Mouse (Mus musculus) CD4-positive helper T cell, adult 2 months (primary cell): ENCODE data around the gene Arsg.

Experiments used
- DNase-seq: peaks from one replicate; pipeline ENCODE4 v3.0.0-alpha.2; 2012; ENCODE audit warnings: low read depth, missing footprints, low spot score

Gene Arsg

GRCm38 (mm10) chr11:109473171-109474085 is at the start of gene Arsg, which contains the start of gene Slc16a6:
TSS of gene Arsg (plus strand) at chr11:109473374.
TSS of gene Slc16a6 (minus strand) at chr11:109473598.
- DNase-seq = peak; percentile 95

GRCm38 (mm10) chr11:109425392-109426271 is 47.5 kb upstream of the Arsg start, which contains the start of gene Amz2:
TSS of gene Amz2 (plus strand) at chr11:109425946.
- DNase-seq = peak; percentile 99

DNA sequence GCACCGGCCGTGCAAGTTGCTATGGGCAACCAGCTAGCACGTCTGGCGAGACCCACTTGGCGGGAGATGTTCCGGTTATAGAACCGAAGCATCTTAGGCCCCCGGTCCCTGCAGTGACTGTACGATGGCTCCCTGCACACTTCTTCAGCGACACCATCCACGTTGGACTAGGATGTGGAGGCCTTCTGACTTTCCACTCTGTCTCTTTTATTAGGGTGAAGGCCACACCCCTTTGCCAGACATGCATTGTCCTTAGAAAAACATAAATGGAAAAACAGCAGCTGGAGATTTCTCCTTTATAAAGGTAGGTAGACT is 46.9 kb upstream of the Arsg start:
- DNase-seq = no peak

DNA sequence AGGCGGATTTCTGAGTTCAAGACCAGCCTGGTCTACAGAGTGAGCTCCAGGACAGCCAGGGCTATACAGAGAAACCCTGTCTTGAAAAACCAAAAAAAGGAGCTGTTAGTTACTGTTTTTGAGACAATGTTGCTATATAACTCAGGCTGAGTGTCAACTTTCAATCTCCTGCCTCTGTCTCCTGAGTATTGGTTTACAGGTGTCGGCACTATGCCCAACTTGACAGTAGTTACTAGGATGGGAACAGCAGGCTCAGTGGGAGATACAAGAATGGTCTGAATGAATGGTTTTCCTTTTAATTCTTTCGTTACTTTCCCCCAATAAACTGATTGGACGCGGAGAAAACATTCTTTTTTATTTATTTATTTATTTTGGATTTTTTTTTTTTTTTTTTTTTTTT is 45.8 kb upstream of the Arsg start:
- DNase-seq = peak; percentile 17

GRCm38 (mm10) chr11:109434233-109434798 is 38.9 kb upstream of the Arsg start:
- peak; percentile 75 for DNase-seq

DNA sequence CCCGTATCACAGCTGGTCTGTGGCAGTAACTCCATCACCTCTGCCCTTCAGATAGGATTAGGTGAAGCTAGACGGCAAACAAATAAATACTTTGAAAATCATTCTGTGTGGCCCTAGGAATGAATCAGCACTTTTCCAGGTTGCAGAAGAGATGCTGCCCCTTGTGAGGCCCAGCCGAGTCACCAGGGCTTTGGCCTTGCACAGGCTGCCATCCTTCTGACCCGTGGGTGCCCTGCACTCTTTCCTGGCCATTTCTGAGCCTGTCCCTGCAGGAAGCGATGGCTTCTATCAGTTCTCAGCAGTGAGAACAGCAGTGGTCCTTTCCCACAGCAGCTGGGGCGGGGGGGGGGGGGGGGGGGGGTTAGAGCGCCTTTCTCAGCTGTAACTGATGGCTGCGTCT is 36.3 kb upstream of the Arsg start:
- DNase-seq = no peak

DNA sequence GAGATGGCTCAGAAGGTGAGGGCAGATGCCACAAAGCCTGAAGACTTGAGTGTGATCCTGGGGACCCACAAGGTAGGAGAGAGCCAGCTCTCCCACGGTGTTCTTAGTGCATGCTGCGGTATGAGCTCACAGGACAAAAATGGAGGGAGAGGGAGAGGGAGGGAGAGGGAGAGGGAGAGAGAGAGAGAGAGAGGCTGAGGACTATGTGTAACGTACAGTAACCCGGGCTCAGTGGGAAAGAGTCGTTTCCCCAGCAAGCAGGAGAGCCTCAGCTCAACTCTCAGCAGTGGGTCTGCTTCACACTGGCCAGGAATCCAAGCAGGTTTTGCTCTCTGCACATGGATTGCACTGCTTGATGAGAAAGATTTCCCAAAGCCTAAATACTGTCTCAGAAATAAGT is 34.0 kb upstream of the Arsg start:
- DNase-seq = no peak

DNA sequence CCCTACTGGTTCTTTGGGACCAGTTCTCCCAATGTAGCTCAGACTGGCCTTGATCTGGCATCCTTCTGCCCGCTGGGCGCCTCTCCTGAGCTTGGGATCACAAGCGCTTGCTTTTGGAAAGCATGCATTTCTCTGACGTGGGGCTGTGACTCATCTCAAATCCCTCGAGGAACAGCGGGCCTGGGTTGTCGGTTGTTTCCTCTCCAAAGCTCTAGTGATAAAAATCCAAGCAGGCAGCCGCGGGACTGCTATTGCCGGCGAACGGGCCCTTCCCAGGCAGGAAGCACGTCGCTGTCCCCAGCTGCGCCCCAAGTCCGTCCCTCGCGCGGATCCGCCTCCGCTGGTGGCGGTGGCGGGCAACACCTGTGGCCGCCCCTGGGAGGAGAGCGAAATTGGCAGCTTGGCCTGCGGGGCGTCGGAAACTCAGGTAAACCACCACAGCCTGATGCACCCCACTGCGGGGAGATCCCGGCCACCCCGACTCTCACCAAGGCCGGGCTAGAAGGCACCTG is 33.3 kb upstream of the Arsg start:
- peak; percentile 90 for DNase-seq

DNA sequence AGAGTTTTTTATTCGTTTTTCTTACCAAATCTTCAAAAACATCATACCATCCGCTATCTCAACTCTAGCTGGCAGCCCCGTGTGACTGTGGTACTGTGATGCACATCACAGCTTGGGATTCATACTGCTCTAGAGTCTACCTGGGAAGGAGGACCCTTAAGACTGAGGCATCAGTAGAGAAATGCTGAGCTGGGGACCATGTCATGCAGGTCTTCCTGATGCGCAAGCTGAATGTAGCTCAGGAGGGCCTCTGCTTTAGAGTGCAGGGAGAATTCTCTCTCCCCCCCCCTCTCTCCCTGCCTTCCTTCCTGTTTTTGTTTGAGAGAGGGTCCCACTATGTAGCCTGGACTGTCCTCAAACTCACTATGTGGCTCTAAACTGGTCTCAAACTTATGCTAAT is 32.5 kb upstream of the Arsg start:
- peak; percentile 33 for DNase-seq

DNA sequence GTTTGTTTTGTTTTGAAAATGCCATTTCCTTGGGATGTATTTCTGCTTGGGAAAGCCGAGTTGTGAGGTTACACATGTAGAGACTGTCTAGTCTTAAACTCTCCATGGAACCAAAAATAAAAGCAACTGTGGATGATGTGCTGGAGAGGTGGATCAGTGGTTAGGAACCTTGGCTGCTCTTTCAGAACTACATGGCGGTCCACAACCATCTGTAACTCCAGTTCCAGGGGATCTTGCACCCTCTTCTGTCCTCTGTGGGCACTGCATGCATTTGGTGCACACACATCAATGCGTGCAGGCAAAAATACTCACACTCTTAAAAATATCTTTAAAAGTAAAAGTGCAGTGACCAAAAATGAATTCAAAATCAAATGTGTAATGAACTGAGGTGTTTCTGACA is 32.1 kb upstream of the Arsg start:
- DNase-seq = peak; percentile 79

DNA sequence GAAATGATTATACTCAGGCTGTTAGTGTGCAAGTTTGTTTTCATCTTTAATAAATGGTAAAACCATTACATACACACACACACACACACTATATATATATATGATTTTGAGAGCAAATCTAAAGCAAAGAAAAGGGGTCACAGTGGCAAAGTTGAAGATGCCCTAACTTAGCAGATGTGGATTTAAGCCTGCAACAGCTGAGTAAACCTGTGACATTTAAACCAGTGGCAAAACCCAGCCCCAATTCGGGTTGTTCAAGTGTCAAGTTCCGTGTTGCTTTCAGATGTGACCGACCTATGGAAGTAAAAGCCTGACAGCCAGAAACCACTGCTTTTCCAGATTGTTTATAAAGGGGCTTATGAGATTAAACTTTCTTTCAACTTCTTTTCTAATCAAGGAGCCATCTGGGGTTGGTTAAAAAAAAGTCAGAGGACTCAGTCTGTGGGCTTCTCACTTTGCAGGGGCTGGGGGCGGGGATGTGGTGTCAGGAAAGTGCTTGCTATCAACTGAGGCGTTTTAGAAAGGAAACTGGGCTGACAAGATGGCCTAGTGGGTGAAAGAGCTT is 30.9 kb upstream of the Arsg start:
- DNase-seq = peak; percentile 27

DNA sequence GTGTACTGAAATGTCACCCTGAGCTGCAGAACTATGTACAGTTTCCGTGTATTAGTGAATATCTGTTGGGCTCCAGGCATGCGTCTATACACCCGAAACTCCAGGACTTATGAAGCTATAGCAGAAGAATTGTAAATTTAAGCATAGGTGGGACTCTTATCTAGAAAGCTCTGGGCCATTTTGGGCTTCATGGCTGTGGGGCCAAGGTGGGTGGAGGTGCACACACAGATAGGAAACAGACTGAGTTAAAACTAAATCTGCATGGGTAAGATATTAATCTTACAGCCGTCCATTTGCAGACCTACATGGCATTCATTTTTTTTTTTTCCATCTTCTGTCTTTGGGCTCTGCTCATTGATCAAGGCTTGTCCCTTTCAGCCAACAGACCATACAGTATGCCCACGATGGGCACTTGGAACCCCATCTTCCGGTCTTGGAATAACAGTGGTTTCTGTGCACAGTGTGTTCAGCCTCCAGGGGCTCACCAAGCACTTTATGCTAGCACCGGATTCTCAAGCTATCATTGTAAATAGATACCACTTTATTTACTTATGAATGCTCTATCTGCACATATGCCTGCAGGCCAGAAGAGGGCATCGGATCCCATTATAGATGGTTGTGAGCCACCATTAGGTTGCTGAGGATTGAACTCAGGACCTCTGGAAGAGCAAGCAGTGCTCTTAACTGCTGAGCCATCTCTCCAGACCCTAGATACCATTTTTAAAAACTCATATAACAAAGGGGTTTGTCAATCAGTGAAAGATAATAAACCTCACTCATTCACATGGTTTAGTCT is 29.5 kb upstream of the Arsg start:
- no peak for DNase-seq

- DNase-seq = peak; percentile 39
Observed at GRCm38 (mm10) chr11:109444600-109444999, 28.6 kb upstream of the Arsg start.

GRCm38 (mm10) chr11:109445438-109446035 is 27.6 kb upstream of the Arsg start:
- DNase-seq = peak; percentile 76

DNA sequence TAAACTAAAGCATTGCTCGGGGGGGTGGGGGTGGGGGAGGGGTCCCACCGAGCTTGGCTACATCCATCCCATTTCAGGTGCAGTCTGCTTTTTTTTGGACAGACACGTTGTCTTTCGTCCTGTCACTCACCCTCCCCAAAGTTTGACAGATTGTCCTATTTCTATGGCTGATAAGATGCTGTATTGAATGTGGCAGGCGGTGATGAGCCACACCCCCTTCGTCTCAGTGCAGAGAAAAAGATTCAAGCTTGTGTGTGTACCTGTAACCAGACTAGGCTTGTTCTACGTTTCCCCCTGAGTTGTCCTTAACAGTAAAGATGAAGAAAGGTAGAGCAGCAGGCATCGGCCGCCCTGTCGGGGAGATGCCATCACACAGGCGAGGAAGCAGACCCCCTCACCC is 22.0 kb upstream of the Arsg start:
- DNase-seq = no peak

- no peak for DNase-seq
Observed at GRCm38 (mm10) chr11:109456261-109456660, 16.9 kb upstream of the Arsg start.

- DNase-seq = no peak
Observed at GRCm38 (mm10) chr11:109458165-109458564, 15.0 kb upstream of the Arsg start.

- DNase-seq = no peak
Observed at GRCm38 (mm10) chr11:109460586-109460985, 12.6 kb upstream of the Arsg start.

DNA sequence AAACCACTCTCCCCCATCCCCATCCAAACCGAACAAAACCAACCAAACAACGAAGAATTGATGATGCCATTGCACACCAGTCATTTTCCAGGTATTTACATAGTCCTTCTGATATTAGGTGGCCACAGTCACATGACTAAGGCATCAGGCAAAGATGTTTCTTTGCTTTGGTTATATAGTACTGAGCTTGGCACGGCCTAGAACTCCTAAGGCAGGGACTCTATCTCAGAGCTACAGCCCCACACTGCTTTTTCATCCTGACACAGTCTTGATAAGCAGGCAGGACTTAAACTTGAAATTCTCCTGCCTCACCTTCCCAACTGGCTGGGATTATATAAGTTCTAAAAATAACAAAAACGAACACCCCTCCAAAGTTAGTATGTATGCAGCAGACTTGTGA is 8.1 kb upstream of the Arsg start:
- no peak for DNase-seq

DNA sequence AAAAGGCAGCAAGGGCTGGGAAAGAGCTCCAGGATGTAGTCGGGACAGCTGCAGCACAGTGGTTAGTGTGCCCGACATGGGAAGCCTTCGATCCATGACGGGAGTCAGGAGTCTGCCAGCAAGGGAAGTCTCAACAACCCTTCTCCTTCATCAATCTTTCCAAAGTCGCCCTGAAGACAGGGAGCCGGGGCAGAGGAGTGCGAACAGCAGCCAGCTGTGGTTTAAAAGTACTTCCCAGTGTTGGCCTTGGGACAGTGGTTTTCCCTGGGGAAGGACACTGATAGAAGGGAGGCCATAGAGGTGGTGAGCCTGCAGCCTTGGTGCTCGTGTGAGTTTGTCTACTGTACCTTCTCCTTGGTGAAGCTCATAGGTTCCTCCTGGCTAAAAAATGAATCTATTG is 6.2 kb upstream of the Arsg start:
- DNase-seq = no peak
